8 mouse cellular contexts compared by ENCODE assay signal in genomic region chr10:111508324-111509080, GRCm38 (mm10). TPM values are rescaled to one million over a fixed set of nuclear protein-coding genes. Genes with fewer than 3 reads are reported as not detected.
A peak's percentile ranks its signal among the peaks of the same experiment; 100 is the strongest.
DNase-seq lines count a peak whose midpoint lies in the region; ATAC-seq and TF ChIP-seq lines count a peak whose summit lies in the region.

No protein-coding gene starts in this region.

- H3K36me3 ChIP-seq in heart, adult 2 months (ENCODE audit: control insufficient read depth, insufficient read depth, low read length): peaks cover 4% of the 10 kb centered on the region; the same call in 1 of the 2 replicates
- H3K36me3 ChIP-seq in CH12.LX (replicated peaks in 1 of 2; ENCODE audit: control insufficient read depth in 1 of 2, insufficient read depth in 1 of 2, low read length in 1 of 2): no peaks in the 10 kb centered on the region
- H3K36me3 ChIP-seq in heart, embryonic 16.5 days (ENCODE audit: control insufficient read depth, insufficient read depth): 0 out of 2 replicates have a peak, but pooled peaks cover 2% of the 10 kb centered on the region
- no peaks in the 10 kb centered on the region for H3K36me3 ChIP-seq in liver, embryonic 16.5 days (ENCODE audit: control insufficient read depth, insufficient read depth)

- TF ChIP-seq POLR2A in heart, adult 2 months (IDR thresholded peaks at IDR 0.05; ENCODE audit: insufficient read depth, low read depth, low read length): no peak
- no peak for TF ChIP-seq POLR2A in CH12.LX (IDR thresholded peaks at IDR 0.05; ENCODE audit: low read depth, low read length)

- no peak for TF ChIP-seq RAD21 in CH12.LX (IDR thresholded peaks at IDR 0.05; ENCODE audit: low read depth, low read length)

- dilution Hi-C loops in CH12.LX (cut with MboI; ENCODE audit: extremely low pct_ligation_motif_present, extremely low pct_unique_long_range_greater_than_20kb, low sequenced_read_pairs): no loop called here

- in situ Hi-C loops in CH12.LX (cut with MboI; ENCODE audit: low pct_ligation_motif_present, low pct_unique_long_range_greater_than_20kb, low sequenced_read_pairs): loop anchor here (10.0 to 25.0 kb wide), 3 partner anchors 129 to 416 kb away; no protein-coding TSS in a partner anchor

- DNase-seq in heart, adult 2 months: no peak
- DNase-seq in heart, adult 18-20 months: no peak
- DNase-seq in CH12.LX (ENCODE audit: extremely low read depth): peak; percentile 74
- DNase-seq in cerebellum, adult 8-10 months: no peak
- DNase-seq in gastrocnemius, postnatal 36 days: no peak
- DNase-seq in retina, embryonic 14.5 days (ENCODE audit: low spot score): no peak

- no peak overlapping the region for H3K9ac ChIP-seq in heart, adult 2 months (ENCODE audit: low read depth, low read length)
- peak overlapping the region; percentile 52 for H3K9ac ChIP-seq in CH12.LX (ENCODE audit: insufficient read depth, low read depth)
- peak overlapping the region; percentile 96 for H3K9ac ChIP-seq in heart, embryonic 16.5 days (ENCODE audit: low read length)
- no peak overlapping the region for H3K9ac ChIP-seq in liver, embryonic 16.5 days (ENCODE audit: low read depth, low read length)

- H3K9me3 ChIP-seq in CH12.LX (replicated peaks; ENCODE audit: low read length): no peaks in the 10 kb centered on the region
- H3K9me3 ChIP-seq in heart, embryonic 16.5 days (replicated peaks; ENCODE audit: control insufficient read depth, low read length): no peaks in the 10 kb centered on the region
- no peaks in the 10 kb centered on the region for H3K9me3 ChIP-seq in liver, embryonic 16.5 days (replicated peaks; ENCODE audit: control insufficient read depth, low read length)

- H3K4me3 ChIP-seq in heart, adult 2 months: peak overlapping the region; percentile 62
- peak overlapping the region; percentile 62 to 87 (median 82) for H3K4me3 ChIP-seq in CH12.LX (replicated peaks in 1 of 3; ENCODE audit: low read depth in 2 of 3, low read length in 2 of 3, poor library complexity in 1 of 3)
- H3K4me3 ChIP-seq in heart, embryonic 16.5 days (ENCODE audit: low read length): peak overlapping the region; percentile 81
- peak overlapping the region; percentile 76; the same call in 1 of the 2 replicates for H3K4me3 ChIP-seq in liver, embryonic 16.5 days (ENCODE audit: low read depth, low read length)

- WGBS in heart, adult 2 months: 38% methylated on average over 7 of the region's 7 CpGs
- 12% methylated on average over 7 of the region's 7 CpGs for WGBS in heart, embryonic 16.5 days
- 25% methylated on average over 7 of the region's 7 CpGs for WGBS in liver, embryonic 16.5 days (ENCODE audit: insufficient replicate concordance)

- no peak for TF ChIP-seq CTCF in heart, adult 2 months (IDR thresholded peaks at IDR 0.05)
- TF ChIP-seq CTCF in CH12.LX (conservative IDR thresholded peaks at IDR 0.05 in 1 of 2, IDR thresholded peaks at IDR 0.05 in 1 of 2; ENCODE audit: low read depth in 2 of 2, low read length in 2 of 2): no peak

- H3K27ac ChIP-seq in heart, adult 2 months: peak overlapping the region; percentile 76
- H3K27ac ChIP-seq in CH12.LX (ENCODE audit: insufficient read depth, low read depth): no peak overlapping the region
- H3K27ac ChIP-seq in heart, embryonic 16.5 days (ENCODE audit: low read length): peak overlapping the region; percentile 2; the same call in 1 of the 2 replicates
- no peak overlapping the region for H3K27ac ChIP-seq in liver, embryonic 16.5 days (ENCODE audit: low read length)

- TF ChIP-seq EP300 in heart, adult 2 months (IDR thresholded peaks at IDR 0.05; ENCODE audit: insufficient read depth, low read depth, low read length): no peak
- TF ChIP-seq EP300 in CH12.LX (IDR thresholded peaks at IDR 0.05; ENCODE audit: low read length): no peak

- no peaks in the 10 kb centered on the region for H3K27me3 ChIP-seq in heart, adult 2 months (ENCODE audit: control insufficient read depth, insufficient read depth, low read length)
- H3K27me3 ChIP-seq in CH12.LX (replicated peaks): no peaks in the 10 kb centered on the region
- no peaks in the 10 kb centered on the region for H3K27me3 ChIP-seq in heart, embryonic 16.5 days (ENCODE audit: control insufficient read depth, insufficient read depth, low read length)
- H3K27me3 ChIP-seq in liver, embryonic 16.5 days (ENCODE audit: control insufficient read depth, insufficient read depth, low read depth, low read length): peaks cover 29% of the 10 kb centered on the region

- ATAC-seq in heart, embryonic 16.5 days (replicated peaks; ENCODE audit: extremely low read depth, insufficient read depth, low FRiP score): no peak
- ATAC-seq in liver, embryonic 16.5 days (ENCODE audit: low read depth): no peak

- peak overlapping the region; percentile 88 for H3K4me2 ChIP-seq in CH12.LX (ENCODE audit: insufficient read depth, low read depth, poor library complexity, severe bottlenecking)
- peak overlapping the region; percentile 97 for H3K4me2 ChIP-seq in heart, embryonic 16.5 days (ENCODE audit: low read depth, low read length)
- peak overlapping the region; percentile 93 for H3K4me2 ChIP-seq in liver, embryonic 16.5 days (ENCODE audit: low read depth, low read length)

- intact Hi-C loops in heart, adult 2 months (cut with DNase I): loop anchor here (5.0 to 10.0 kb wide), 4 partner anchors 39 to 306 kb away; no protein-coding TSS in a partner anchor
- intact Hi-C loops in gastrocnemius, postnatal 36 days (cut with DNase I): loop anchor here (5.0 kb wide), 1 partner anchor 39 kb away; no protein-coding TSS in a partner anchor

- H3K79me2 ChIP-seq in heart, adult 2 months (replicated peaks; ENCODE audit: control insufficient read depth, insufficient read depth, low read length): no peaks in the 10 kb centered on the region
- peaks cover 13% of the 10 kb centered on the region for H3K79me2 ChIP-seq in CH12.LX (replicated peaks; ENCODE audit: control insufficient read depth, extremely low read depth, insufficient read depth, poor library complexity, severe bottlenecking)

- peaks cover 4% of the 10 kb centered on the region for H3K4me1 ChIP-seq in heart, adult 2 months (ENCODE audit: control insufficient read depth, insufficient read depth, low read length)
- H3K4me1 ChIP-seq in CH12.LX (ENCODE audit: control insufficient read depth in 1 of 2, insufficient read depth in 2 of 2): peaks cover 8 to 41% of the 10 kb centered on the region in 2 experiments; a peak in 3 of 4 replicates
- peaks cover 43% of the 10 kb centered on the region for H3K4me1 ChIP-seq in heart, embryonic 16.5 days (ENCODE audit: control insufficient read depth, insufficient read depth, low read length)
- peaks cover 15% of the 10 kb centered on the region for H3K4me1 ChIP-seq in liver, embryonic 16.5 days (ENCODE audit: control insufficient read depth, low read depth, low read length)

TF ChIP-seq in CH12.LX, 34 proteins besides CTCF, POLR2A, EP300 and RAD21:
- 0 out of 2 replicates have a peak, but pooled peaks have one; percentile 20 for TF ChIP-seq TCF12 (IDR thresholded peaks at IDR 0.05; ENCODE audit: low read depth, low read length)
- TF ChIP-seq ETS1 (conservative IDR thresholded peaks at IDR 0.05; ENCODE audit: low read depth, low read length): 0 out of 2 replicates have a peak, but pooled peaks have one; percentile 7
- no peak for TF ChIP-seq ELF1 (IDR thresholded peaks at IDR 0.05; ENCODE audit: low read depth, low read length)
- TF ChIP-seq MEF2A (IDR thresholded peaks at IDR 0.05; ENCODE audit: borderline replicate concordance, low read depth, low read length): peak; percentile 88
- TF ChIP-seq MAZ (IDR thresholded peaks at IDR 0.05; ENCODE audit: low read depth, low read length): 0 out of 2 replicates have a peak, but pooled peaks have one; percentile 39
- no peak for TF ChIP-seq UBTF (IDR thresholded peaks at IDR 0.05; ENCODE audit: low read depth, low read length)
- 0 out of 2 replicates have a peak, but pooled peaks have one; percentile 73 for TF ChIP-seq CHD1 (IDR thresholded peaks at IDR 0.05; ENCODE audit: low read depth, low read length)
- TF ChIP-seq BHLHE40 (IDR thresholded peaks at IDR 0.05; ENCODE audit: low read depth, low read length): peak; percentile 39; the same call in 1 of the 2 replicates
- TF ChIP-seq ZNF384 (IDR thresholded peaks at IDR 0.05; ENCODE audit: low read depth, low read length): peak; percentile 62
- no peak for TF ChIP-seq PAX5 (IDR thresholded peaks at IDR 0.05; ENCODE audit: low read length)

RNA-seq across cellular contexts. Expression of gene Phlda1, which starts 2.4 kb away (rescaled TPM):
- total RNA-seq in heart, adult 2 months (2021): 10 to 100 TPM; 13.4 to 16.2 TPM
- 8.4 and 16.8 TPM in 2 replicates for polyA plus RNA-seq in heart, adult 2 months (2012; rRNA removed)
- 10 to 100 TPM in 1 of 2 experiments, 1 to 10 TPM in 1; 9.7 to 18.7 TPM for total RNA-seq in heart, adult 18-20 months (2021)
- 1.9 and 2.5 TPM in 2 replicates for total RNA-seq in CH12.LX (2012; rRNA removed)
- 0.99 and 2.1 TPM in 2 replicates for total RNA-seq in CH12.LX (2014; rRNA removed)
- polyA plus RNA-seq in CH12.LX (2012; ENCODE audit: insufficient read length, low read depth): 7.0 and 11.6 TPM in 2 replicates
- polyA plus RNA-seq in heart, embryonic 16.5 days (2015; fragmentation: Nextera tagmentation; extraction: Ambion mirVana): 27.4 and 27.6 TPM in 2 replicates
- polyA plus RNA-seq in liver, embryonic 16.5 days (2015; fragmentation: Nextera tagmentation; extraction: Ambion mirVana): 3.1 and 4.7 TPM in 2 replicates
- total RNA-seq in gastrocnemius, postnatal 36 days (2021): 1 to 10 TPM; 3.3 to 3.4 TPM

RNA-seq across cellular contexts. Expression of gene Nap1l1, which starts 35.5 kb away (rescaled TPM):
- 10 to 100 TPM; 66.6 to 66.7 TPM for total RNA-seq in heart, adult 2 months (2021)
- 10.5 and 21.2 TPM in 2 replicates for polyA plus RNA-seq in heart, adult 2 months (2012; rRNA removed)
- 10 to 100 TPM; 66.8 to 72.3 TPM for total RNA-seq in heart, adult 18-20 months (2021)
- total RNA-seq in CH12.LX (2012; rRNA removed) (196 and 231 TPM in 2 replicates), CH12.LX (2014; rRNA removed) (360 and 392 TPM in 2 replicates)
- polyA plus RNA-seq in CH12.LX (2012; ENCODE audit: insufficient read length, low read depth): 1,279 and 1,342 TPM in 2 replicates
- polyA plus RNA-seq in heart, embryonic 16.5 days (2015; fragmentation: Nextera tagmentation; extraction: Ambion mirVana): 104 and 115 TPM in 2 replicates
- 67.0 and 76.2 TPM in 2 replicates for polyA plus RNA-seq in liver, embryonic 16.5 days (2015; fragmentation: Nextera tagmentation; extraction: Ambion mirVana)
- 10 to 100 TPM; 47.7 to 54.7 TPM for total RNA-seq in gastrocnemius, postnatal 36 days (2021)

Comparison
In these comparisons a context has a peak if more than half of its experiments do, and no peak if none do; other contexts are left out.
1. H3K9ac ChIP-seq: peak in CH12.LX (single experiment) and heart, embryonic 16.5 days (single experiment); none in heart, adult 2 months (single experiment) and liver, embryonic 16.5 days (single experiment).
2. H3K27ac ChIP-seq: peak in heart, adult 2 months (single experiment) and heart, embryonic 16.5 days (single experiment); none in CH12.LX (single experiment) and liver, embryonic 16.5 days (single experiment).
3. Peak in every context shown above with its lines, with median percentiles within 50 percentile points of each other: H3K4me3 ChIP-seq and H3K4me2 ChIP-seq.